Mouse (Mus musculus): ENCODE results near the gene Reep1. TPM values are rescaled to one million over a fixed set of nuclear protein-coding genes. Genes with fewer than 3 reads are reported as not detected.
A peak's percentile ranks its signal among the peaks of the same experiment; 100 is the strongest.

Gene Reep1
- total and polyA plus RNA-seq, 3 experiments = 2.8 to 5.8 (median 5.4) TPM

DNA sequence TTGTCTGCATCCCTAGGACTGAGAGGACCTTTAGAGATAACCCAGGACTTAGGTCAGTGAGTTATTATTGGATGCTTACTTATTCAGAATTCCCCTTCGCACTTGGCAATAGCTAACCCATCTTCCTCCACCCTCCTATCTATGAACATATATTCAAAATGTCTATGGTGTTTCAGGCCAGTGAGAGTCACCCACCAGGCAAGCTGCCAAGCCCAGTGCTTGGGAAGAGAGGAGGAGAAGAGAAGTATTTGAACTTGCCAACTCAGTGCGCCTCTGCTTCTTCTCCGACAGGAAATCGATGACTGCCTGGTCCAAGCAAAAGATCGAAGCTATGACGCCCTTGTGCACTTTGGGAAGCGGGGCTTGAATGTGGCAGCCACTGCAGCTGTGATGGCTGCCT, 73.1 kb downstream of the Reep1 start:
- no peak for DNase-seq

DNA sequence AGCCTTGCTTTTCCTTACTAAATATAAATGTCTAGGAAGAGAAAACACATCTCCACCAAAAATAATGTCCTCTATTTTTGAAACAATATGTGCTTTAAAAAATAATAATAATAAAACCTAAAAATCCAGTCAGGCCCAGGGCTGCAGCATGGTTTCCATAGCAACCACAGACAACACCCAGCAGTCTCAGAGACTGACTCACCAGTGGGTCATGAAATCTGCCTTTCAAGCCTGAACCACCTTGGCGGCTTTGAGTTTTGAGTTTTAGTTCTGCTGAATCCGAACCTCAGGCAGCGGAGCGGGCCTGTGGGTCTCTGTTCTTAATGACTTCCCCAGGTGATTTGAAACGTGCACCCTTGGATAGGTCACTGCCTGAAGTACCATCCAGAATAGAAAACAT, 75.8 kb downstream of the Reep1 start:
- peak; percentile 41 for DNase-seq

DNA sequence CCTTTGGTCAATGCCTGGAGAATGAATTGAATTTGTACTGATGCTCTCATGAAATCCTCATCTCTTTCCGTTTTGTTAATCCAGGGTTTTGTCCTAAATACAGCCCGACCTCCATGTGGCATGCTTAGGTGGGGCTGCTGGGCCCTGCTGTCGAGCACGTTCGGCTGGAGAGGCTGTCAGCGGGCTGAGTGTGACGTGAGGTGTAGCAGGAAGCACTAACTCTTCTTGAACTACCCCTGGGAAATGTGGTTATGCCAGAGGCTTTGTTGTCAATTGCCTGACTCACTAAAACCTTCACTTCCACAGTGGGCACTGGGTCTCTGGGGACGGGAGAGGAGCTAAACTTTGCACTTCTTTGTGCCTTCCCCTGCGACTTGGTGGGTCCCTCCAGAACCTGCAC, 81.0 kb downstream of the Reep1 start:
- no peak for DNase-seq

DNA sequence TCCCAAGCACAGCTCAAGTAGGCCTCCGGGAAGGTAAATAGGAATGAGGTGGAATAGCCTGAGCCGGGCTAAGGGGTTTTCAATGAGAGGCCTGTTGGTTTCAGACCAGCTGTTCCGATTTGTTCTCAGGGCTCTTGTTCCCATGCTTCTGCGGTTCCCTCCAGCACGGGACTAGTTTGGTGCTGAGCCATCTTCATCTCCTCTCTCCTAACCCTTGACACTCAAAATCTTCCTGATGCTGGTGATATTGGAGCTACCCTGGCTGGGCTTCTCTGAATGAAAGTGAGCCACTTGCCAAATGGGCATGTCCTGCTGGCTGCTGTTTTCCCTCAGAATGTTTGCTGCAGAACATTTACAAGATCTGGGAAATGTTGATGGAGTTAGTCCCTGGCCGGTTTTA, 84.4 kb downstream of the Reep1 start:
- DNase-seq = no peak

DNA sequence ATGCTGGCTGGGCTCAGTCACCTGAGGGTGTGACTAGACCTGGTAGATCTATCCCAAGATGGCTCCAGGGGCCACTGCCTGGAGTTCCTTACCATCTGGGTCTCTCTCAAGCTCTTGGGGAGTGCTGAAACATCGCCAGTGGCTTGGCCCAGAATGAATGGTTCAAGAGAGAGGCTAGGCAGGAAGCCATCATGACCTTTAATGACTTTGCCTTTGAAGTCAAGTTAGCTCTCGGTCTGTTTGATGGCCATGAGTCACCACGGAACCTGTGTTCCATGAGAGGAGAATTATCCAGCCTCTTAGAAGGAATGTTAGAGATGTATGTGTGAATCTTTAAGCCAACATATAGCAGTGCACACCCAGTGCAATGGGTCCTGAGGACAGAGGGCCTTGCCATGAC, 92.0 kb downstream of the Reep1 start:
- DNase-seq = peak; percentile 34

DNA sequence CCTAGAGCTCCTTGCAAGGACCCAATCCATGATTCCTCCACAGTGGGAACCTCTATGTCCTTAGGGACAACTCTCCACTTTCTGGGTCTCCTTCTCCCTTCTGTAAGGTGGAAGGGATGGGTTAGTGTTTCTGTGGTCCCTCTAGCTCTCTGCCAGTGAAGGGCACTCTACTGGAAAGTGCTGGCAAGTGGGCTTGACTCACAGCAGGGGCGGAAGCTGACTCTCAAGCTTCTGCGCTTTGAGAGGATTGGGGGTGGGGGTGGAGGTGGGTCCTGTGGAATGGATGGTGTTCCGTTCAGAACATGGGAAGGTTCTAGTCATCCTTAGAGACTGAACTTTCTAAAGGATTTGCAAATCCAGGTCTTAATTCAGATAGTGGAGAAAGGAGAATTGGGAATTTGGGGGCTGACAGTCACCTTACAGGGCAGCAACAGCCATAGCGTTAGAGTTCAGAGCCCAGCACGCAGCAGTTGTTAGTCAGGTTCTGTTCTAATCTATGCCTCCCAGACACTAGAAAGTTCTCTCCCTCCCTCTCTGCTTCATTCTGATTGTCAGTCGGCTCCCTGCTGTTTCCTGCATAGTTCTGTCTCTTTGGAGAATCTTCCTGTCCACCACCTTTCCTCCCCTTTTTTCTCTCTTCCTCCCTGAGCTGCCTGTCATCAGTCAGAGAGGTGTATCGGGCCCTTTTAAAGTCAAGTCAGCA, 93.8 kb downstream of the Reep1 start:
- DNase-seq = no peak

DNA sequence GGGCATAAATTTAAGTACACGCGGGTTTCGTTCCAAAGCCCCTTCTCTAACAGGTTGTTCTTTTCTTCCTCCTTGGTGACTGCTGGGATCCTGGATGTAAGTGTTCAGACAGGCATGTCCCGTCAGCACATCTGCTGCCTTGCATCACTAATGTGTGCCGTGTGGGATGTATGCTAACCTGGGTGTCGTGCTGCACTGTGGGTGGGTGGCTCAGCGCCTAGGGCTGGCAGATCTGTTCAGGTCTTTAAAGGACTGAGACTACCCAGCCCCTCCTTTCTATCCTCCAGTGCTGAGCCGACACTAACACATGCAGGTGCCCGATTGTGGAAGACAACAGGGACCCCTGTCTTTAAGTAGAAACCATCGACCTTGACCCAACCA, 94.3 kb downstream of the Reep1 start:
- DNase-seq = no peak

DNA sequence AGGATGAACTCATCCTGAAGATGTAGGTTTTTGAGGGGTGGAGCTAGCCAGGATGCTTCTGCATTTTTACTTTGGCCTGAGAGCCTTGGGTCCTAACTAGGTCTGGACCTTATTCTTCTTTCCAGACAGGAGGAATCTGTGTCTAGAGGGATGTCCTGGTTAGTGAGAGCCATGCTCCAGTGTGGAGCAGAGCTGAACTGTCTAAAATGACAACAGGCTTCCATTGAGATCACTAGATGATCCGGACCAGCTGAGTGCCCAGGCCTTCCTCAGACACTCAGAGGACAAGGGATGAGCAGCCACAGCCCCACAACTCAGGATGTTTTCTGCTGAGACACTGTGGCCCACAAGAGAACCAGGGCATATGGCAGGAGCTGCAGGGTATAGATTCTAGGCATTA, 96.2 kb downstream of the Reep1 start:
- DNase-seq = no peak

DNA sequence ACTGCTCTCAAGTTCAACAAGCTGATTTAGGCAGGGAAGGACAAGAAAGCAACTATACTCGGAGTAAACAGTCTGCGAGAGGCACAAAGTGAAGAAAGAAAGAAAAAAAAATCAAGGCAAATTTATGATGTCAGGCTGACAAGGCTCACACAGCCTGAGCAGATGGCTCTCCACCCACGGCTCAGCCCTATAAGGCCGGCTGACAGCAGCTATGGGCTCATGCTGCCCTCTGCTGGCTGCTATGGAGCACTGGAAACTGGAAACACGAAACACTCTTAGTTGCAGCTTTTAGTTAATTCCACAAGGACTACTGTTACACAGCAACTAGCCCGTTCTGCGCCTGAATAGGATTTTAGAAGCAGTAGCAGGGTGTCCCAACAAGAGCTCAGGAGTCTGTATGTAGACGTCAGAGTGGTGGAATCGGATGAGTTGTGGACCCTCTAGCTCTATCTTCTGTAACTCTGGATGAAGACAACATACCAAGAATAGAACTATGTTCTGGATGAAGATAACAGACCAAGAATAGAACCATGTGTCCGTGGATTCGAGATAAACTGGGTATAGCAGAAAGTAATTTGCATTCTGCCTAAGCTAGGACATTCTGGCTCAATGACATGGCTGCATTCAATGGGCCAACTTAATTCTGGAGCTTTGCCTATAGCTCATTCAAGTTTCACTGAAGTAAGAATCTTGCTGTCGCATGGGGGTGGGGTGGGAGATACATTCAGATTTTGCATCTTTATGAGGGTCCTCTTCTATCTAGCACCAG, 96.9 kb downstream of the Reep1 start:
- DNase-seq = peak; percentile 67

DNA sequence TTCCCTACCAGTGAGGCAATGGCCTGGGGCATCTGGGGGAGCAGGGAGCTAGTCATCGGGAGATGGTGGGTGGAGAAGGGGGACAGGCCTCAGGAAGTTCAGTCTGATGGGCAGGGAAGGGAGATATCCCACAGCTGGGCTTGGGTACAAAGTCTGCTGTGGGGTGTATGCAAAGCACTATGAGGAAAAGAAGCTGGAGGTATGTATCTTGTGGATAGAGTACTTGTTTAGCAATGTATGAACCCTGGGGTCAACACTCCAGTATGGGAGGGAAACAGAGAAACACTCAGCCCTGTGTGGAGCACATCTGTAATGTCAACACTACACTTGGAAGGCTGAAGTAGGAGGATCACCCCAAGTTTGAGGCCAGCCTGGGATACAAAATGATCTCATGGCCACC, 99.4 kb downstream of the Reep1 start:
- DNase-seq = no peak

DNA sequence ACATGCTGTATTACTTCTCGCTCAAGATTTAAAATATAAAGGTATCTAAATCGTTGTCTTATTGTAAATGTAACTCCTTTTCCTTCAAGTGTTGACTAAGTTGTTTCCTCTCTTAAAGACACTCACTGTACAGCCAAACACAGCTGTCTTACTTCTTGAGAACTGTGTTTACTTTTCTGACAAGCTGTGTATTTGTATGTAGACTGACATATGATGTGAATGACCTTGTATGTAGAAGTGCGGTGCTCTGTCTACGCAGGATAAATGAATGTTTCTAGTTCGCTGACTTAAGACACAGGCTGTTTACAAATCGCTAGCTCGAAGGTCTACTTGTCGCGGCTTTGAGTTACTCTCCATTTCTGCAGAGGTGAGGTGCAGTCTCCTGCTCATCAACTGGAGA, 102.5 kb downstream of the Reep1 start:
- no peak for DNase-seq

DNA sequence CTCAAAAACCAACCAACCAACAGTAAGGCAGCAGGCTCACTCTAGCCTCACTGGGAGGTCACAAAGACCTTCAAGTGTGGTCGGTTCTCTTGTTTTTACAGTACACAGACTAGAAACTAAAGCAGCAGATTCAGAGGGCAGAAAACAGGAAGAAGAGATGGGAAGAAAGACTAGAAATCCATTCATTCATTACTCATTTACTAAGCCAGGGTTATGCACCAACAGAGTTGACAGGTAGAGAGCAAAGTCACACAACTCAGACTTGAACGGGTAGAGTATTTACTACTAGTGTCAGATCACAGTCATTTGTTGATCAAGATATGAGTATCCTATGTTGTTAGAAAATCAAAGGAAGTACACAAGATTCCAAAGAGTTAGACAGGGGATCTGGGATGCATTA, 105.5 kb downstream of the Reep1 start:
- no peak for DNase-seq

DNA sequence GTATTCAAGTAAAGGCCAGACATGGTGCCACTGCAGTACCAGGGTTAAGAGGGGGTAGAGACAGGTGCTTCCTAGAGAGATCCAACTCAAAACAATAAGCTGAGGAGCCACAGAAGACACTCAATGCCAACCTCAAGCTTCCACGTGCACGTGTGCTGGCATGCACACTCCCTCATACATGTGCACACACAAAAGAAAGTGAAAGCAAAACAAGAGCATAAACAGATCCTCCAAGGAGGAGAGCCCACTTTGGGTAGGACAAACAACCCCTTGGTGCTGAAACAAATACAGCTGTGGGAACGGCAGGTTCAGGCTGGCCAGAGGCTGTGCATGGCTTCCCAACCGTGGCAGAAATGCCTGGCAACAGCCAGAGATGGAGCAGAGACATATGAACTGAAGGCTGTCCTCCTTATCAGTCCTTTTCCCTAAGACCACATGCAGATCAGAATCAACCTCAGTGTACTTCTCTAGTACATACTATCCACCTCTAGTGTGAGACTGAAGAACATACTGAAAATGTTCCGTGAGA, 112.5 kb downstream of the Reep1 start:
- no peak for DNase-seq

DNA sequence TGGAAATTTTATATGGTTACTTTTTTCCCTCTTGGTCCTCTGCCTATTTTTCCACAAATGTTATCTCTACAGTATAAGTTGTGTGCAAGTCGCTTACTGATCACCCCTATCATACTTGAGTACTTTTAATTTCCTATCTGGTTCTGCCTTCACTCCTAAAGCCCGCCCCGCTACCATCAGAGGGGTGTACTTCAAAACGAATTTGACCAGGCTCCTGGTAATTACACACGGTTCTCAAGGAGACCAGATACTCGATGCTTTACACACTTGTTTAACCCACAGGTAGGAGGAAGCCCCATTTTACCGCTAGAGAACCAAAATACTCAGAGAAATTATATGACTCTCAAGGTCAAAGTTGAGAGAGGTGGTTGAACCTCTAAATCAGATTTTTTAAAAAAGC, 115.7 kb downstream of the Reep1 start:
- DNase-seq = no peak

DNA sequence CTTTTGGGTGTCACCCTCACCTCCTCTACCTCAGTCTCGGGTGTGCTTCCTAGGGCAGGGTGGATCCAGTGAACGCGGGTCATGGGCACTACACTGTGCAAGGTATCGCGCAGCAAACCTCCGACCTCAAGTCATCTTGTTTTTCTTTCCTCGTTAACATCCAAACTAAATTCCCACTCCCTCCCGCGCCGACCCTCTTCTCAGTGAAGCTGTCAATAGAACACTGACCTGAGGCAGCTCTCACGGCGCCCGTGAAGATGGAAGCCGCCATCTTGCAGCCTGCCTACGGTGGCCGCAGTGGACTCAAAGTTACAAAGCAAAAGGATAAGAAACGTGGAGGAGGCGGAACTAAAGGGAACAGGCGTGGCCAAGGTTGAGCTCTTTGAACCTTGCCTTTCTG, 116.1 kb downstream of the Reep1 start:
- DNase-seq = peak; percentile 93

DNA sequence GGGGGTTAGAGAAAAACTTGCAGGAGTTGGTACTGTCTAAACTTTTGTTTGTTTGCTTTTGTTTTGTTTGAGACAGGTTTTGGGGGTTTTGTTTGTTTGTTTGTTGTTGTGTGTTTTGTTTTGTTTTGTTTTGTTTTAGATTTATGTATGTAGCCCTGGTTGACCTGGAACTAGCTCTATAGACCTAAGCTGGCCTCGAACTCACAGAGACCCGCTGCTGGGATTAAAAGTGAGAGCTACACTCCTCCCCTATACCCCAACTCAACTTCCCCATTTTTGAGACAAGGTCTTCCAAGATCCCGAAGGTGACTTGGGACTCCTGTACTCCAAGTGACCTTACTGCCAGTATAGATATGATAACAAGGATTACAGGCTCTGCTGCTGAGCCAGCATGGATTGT, 116.6 kb downstream of the Reep1 start:
- DNase-seq = no peak

DNA sequence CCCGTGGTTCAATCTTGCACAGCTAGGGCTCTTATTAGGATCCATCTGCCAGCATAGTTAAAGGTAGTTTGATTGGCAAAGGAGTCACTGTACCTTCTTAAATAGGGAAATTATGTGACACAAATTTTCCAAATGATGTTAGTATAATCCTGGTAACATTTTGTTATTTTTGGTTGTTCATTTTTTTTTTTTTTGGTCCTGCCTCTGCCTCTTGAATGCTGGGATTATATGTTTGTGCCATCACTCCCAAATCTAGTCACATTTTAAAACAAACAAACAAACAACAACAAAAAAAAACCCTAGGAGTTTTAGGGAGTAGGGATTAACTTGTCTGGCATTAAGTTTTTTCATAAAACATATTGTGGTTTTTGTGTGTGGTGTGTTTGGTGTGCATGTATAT, 119.5 kb downstream of the Reep1 start, which contains the start of gene Mrpl35:
TSS of gene Mrpl35 (minus strand) at position 101 of the 400 bp plus-strand sequence.
- DNase-seq = no peak

DNA sequence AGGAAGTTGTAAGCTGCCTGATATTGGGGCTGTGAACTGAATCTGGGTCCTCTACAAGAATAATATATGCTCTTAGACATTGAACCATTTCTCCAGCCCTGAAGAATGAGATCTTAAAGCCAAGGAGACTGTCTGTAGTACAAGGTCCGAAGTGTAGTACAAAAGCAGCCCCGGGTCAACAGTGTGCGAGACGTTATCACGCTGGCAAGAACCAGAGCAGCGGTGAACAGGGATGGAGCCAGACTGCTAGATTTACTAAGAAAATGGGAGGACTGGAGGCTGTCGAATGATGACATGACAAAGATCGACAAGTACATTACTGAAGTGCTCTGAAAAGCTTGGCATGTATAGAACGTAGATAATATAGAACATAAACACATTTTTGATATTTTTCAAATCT, 122.4 kb downstream of the Reep1 start:
- DNase-seq = no peak

DNA sequence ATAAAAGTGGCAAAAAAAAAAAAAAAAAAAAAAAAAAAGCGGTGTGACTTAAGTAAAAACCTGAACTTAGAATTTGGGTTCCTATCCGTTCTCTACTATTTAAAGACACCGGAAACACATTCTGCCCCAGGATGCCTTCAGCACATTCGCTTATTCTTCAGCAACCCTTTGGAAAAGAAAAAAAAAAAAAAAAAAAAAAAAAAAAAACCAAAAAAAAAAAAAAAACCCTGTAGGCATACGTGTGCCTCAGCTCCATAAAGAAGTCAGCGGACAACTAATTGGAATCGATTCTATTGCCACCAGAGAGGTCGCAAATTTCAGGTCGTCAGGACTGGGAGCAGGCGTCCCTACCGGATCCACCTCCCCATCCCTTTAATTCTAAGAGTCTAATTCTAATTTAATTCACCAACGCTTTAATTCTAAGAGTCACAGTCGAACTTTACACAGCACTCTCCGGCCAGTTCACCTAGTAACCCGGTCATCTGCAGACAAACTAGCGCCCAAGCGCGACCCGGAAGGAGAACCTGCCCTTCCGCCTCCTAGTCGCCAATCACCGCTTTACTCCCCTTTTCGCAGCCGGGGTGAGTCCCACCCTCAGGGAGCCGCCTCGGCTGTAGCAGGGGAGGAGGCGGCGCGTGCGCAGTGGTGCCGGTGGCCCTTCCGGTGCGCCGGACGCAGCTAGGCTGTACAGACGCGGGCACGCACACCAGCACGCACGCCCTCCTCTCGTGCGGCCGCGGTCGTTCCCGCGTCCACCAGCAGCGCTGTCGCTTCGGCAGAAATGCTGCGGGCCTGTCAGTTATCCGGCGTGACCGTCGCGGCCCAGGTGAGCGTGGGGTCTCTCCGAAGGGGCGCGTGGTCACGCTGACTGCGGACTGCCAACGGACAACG, 123.6 kb downstream of the Reep1 start, which contains the start of gene Immt:
TSS of gene Immt (plus strand) at position 642 of the 891 bp plus-strand sequence.
- DNase-seq = peak; percentile 99

DNA sequence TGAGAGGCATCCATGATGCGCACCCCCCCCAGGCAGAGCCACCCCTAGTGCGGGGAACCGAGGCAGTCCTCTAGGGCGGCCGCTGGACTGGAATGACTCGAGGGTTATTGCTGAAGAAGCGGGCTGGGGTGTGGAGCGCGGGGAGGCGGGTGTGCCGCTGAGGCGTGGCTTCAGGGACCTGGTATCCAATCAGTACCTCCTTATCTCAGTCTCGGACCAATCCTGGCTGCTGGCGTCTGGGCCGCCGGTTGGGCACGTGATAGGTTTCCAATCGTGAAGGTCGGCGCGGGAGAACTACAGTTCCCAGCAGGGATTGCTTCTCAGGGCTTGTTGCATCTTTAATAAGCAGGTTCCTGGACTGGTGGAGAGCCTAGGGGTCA, 124.2 kb downstream of the Reep1 start:
- DNase-seq = peak; percentile 96

DNA sequence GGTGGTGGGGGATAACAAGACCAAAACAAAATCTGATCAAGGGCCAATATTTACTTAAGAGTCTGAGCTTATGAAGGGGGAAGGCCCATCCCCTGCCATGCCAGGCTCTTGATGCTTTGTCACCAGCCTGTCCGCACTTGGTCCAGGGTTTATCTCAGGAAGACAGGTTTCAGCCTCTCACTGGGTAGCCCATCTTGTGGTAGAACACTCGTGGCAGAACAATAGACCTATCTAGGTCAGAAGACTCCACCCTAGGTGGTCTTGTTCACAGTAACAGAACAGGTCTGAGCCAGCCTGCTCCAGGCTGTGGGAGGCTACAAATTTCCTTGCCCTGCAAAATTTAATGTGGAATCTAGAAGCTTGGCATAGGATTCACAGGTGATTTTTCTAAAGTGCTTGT, 129.4 kb downstream of the Reep1 start:
- DNase-seq = no peak

DNA sequence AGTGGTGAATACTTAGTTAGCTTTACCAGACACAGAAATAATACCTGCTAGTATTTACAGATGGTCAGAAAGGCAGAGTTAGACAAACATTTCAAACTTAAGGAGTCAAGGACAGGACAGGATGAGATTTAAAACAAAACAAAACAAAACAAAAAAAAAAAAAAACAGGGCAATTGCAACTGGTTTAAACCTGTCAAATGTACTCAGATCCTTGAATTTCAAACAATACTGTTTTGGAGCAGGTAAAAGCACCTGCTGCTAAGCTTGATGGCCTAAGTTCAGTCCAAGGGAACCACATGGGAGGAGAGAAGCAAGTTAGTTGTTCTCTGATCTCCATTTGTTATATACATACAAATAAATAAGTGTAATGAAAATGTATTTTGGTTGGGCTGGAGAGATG, 132.5 kb downstream of the Reep1 start:
- no peak for DNase-seq
